Mouse (Mus musculus): ENCODE data around the gene Cyp1b1. TPM values are rescaled to one million over a fixed set of nuclear protein-coding genes. Genes with fewer than 3 reads are reported as not detected.

Cyp1b1 gene
- polyA plus RNA-seq, 1 experiment from 2014 or later = 5.2 TPM

DNA sequence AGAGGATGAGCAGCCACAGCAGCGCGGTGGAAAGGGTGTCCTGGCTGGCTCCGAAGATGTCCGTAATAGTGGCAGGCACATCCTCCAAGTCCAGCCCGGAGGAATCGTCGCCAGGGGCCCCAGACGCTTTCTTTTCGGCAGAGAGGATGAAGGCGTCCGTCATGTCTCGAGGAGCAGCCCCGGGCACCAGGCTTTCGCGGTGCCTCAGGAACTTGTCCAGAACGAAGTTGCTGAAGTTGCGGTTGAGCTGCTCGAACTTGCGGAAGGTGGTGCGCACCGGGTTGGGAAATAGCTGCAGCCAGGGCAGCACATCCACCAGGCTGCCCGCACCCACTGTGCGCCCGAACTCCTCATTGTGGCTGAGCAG is 1.6 kb downstream of the Cyp1b1 start:
- under 1% methylated on average over 24 of the region's 24 CpGs for WGBS
- H3K27me3 ChIP-seq = peaks cover 83% of the 10 kb centered on the region

DNA sequence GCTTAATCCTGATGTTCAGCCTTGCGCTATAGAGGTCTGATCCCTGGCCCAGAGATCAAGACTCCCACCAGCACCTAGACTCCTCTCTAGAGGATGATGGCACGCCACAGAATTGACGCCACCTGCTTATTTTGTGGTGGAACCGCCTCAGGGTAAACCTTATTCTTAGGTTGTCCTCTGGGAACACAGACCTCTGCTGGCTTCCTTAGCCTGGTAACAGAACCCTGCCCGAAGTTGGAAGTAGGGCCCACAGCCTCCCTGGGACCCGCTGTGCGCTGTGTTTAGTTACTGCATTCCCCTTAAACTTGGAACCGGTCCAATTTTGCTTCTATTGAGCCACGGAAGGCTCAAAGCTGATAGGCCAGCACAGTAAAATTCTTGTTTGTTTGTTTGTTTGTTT is 2.3 kb downstream of the Cyp1b1 start:
- Histone ChIP-seq H3K9ac (replicated peaks) (no peak overlapping the region), H3K27me3 (peaks cover 85% of the 10 kb centered on the region), H3K27ac (no peak overlapping the region), H3K4me3 (replicated peaks) (no peak overlapping the region), H3K4me2 (replicated peaks) (peak overlapping the region; percentile 85; the same call in 1 of the 2 replicates), H3K9me3 (no peaks in the 10 kb centered on the region), H3K36me3 (no peaks in the 10 kb centered on the region), H3K4me1 (replicated peaks) (peaks cover 33% of the 10 kb centered on the region)
- 3% methylated on average over 9 of the region's 9 CpGs for WGBS
- no peak for ATAC-seq

More for the DNA sequence above, 1.6 kb downstream of the Cyp1b1 start:
- peak overlapping the region; percentile 85 for H3K4me2 ChIP-seq (replicated peaks)
- H3K36me3 ChIP-seq = no peaks in the 10 kb centered on the region
- no peak for ATAC-seq
- H3K9me3 ChIP-seq = no peaks in the 10 kb centered on the region
- no peak overlapping the region for H3K27ac ChIP-seq
- peak overlapping the region; percentile 56 for H3K9ac ChIP-seq (replicated peaks)
- peak overlapping the region; percentile 47 for H3K4me3 ChIP-seq (replicated peaks)
- H3K4me1 ChIP-seq (replicated peaks) = peaks cover 33% of the 10 kb centered on the region

DNA sequence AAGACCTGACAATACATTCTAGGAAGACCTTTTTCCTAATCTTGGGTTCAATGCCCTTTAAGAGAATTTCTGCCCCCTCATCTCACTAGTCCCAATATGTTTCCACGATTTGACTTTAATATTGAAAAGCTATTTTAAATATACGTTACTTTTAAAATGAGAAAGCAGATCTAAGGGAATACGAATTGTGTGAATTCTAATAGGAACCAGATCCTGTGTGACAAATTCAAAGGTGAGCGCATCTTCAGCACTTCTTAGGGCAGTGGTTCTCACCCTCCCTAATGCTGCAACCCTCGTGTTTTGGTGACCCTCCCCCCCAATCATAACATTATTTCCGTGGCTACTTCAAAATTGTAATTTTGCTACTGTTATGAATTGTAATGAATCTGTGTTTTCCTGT is 2.9 kb downstream of the Cyp1b1 start:
- Histone ChIP-seq H3K9me3 (no peaks in the 10 kb centered on the region), H3K9ac (replicated peaks) (no peak overlapping the region), H3K4me1 (replicated peaks) (peaks cover 33% of the 10 kb centered on the region), H3K4me3 (replicated peaks) (no peak overlapping the region), H3K36me3 (no peaks in the 10 kb centered on the region), H3K27ac (no peak overlapping the region), H3K27me3 (peaks cover 85% of the 10 kb centered on the region), H3K4me2 (replicated peaks) (no peak overlapping the region)
- WGBS = 9% methylated on average over 6 of the region's 6 CpGs
- no peak for ATAC-seq

DNA sequence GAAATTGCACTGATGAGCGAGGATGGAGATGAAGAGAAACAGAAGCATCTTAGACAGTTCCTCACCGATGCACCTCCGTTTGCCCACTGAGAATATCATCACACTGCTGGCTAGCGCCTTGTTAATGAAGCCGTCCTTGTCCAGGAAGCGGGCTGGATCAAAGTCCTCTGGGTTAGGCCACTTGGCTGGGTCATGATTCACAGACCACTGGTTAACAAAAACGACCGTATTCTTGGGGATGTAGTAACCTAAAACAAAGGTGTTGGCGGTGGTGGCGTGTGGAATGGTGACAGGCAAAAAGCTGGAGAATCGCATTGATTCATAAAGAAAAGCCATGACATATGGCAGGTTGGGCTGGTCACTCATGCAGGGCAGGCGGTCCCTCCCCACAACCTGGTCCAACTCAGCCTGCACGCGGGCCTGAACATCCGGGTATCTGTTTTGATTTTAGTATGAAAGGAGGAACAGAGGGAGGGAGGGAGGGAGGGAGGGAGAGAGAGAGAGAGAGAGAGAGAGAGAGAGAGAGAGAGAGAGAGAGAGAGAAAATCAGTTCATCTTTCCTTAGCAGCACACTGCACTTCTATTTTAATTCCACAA is 4.5 kb downstream of the Cyp1b1 start:
- ATAC-seq = no peak
- Histone ChIP-seq H3K4me3 (replicated peaks) (no peak overlapping the region), H3K27ac (no peak overlapping the region), H3K27me3 (peaks cover 81% of the 10 kb centered on the region), H3K36me3 (no peaks in the 10 kb centered on the region), H3K4me1 (replicated peaks) (peaks cover 25% of the 10 kb centered on the region), H3K4me2 (replicated peaks) (0 out of 2 replicates have a peak overlapping the region, but pooled peaks have one; percentile 6), H3K9me3 (no peaks in the 10 kb centered on the region), H3K9ac (replicated peaks) (no peak overlapping the region)
- 5% methylated on average over 15 of the region's 15 CpGs for WGBS

DNA sequence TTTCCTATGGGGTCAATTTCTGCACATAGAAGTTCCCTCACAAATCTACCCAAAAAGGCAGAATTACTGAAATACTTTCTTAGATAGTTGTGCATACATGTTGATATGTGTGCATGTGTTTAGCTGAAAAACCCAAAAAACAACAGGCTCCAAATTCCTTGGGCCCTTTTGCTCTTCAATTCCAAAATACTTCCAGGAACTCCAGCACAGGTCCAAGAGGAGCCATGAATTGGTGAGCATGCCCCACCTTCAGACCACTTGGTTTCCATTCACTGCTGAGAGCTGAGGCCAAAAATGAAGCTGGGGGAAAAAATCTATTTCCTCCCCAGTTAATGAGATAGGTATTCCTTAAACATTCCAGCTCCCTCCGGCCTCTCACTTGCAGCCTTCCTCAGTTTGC is 5.1 kb downstream of the Cyp1b1 start:
- 35% methylated on average over 1 of the region's 1 CpGs for WGBS
- Histone ChIP-seq H3K4me2 (replicated peaks) (no peak overlapping the region), H3K27ac (no peak overlapping the region), H3K36me3 (no peaks in the 10 kb centered on the region), H3K4me1 (replicated peaks) (peaks cover 19% of the 10 kb centered on the region), H3K9ac (replicated peaks) (no peak overlapping the region), H3K4me3 (replicated peaks) (no peak overlapping the region), H3K9me3 (no peaks in the 10 kb centered on the region), H3K27me3 (peaks cover 77% of the 10 kb centered on the region)
- ATAC-seq = no peak

DNA sequence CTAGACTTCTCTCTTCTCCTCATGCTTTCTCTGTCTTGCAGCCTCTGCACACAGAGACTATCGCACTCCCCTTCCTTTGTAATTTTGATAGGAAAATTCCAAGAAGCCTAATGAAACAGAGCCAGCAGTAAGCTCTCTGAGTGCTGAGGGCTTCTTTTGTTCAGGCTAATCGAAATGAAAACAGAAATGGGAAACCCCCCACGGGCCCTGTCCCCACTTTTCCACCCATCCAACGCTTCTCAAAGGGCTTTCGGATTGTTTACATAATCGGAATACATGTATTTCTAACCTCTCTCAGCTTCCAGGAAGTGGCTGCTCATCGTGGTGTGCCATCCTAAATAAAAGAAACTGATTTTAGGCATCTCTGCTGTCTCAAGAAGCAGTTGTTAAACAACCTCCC is 6.7 kb downstream of the Cyp1b1 start:
- no peak for ATAC-seq
- Histone ChIP-seq H3K27ac (no peak overlapping the region), H3K4me2 (replicated peaks) (no peak overlapping the region), H3K4me3 (replicated peaks) (no peak overlapping the region), H3K36me3 (no peaks in the 10 kb centered on the region), H3K4me1 (replicated peaks) (peaks cover 3% of the 10 kb centered on the region), H3K27me3 (peaks cover 61% of the 10 kb centered on the region), H3K9ac (replicated peaks) (no peak overlapping the region), H3K9me3 (no peaks in the 10 kb centered on the region)
- WGBS = 2% methylated on average over 7 of the region's 7 CpGs

DNA sequence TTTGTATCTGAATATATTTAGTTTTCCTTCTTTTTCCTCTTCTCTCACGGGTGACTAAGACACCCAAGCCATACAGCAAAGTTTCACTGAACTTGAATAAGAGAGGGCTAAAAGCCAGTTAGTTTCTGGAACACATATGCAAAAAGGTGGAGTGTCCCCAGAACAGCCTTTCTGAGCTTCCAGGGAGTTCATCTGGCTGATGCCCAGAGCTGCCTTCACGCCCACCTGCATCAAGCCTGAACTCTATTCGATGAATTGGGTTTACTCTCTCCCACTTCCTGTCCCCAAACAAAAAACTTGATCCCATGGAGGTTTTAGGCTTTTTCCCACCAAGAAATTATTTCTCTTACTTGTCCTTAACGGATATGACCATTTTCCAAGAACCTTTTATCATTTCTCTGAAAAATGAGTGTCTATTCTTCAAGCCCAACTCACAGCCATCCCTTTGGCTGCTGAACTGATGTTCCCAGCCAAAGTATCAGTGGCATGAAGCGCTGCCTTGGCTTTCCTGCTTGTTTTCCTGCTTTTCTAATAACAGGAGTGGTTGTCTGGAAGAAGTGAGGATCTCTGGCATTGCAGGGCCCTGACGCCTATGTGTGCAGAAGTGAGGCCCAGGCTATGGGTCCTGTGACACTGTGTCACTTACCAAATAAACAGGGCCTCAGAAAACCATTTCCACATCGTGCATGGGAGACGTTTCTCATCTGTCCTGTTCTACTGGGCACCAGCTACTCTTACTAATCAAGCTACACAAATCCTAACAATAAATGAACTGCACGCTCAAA is 9.0 kb downstream of the Cyp1b1 start:
- Histone ChIP-seq H3K36me3 (no peaks in the 10 kb centered on the region), H3K9ac (replicated peaks) (no peak overlapping the region), H3K4me2 (replicated peaks) (no peak overlapping the region), H3K4me3 (replicated peaks) (no peak overlapping the region), H3K9me3 (no peaks in the 10 kb centered on the region), H3K27ac (no peak overlapping the region), H3K4me1 (replicated peaks) (no peaks in the 10 kb centered on the region), H3K27me3 (peaks cover 40% of the 10 kb centered on the region)
- ATAC-seq = no peak
- WGBS = 79% methylated on average over 9 of the region's 9 CpGs

DNA sequence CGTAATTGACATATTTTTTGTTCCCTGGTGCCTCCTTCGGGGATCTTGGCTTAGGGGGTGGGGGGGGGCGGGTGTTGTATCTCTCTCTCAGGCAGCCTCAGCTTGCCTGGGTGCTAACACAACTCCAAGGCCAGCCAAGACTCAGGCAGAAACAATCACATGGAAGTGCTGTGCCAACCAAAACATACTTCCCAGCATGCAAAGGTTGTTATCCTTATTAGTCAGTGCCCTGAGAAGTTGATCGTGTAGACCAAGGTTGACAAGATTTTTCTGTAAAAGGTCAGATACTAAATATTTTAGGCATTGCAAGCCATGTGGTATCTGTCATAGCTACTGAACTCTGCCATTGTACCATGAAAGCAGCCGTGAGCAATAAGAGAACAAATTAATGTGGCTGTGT is 14.0 kb downstream of the Cyp1b1 start:
- 91% methylated on average over 5 of the region's 5 CpGs for WGBS
- H3K4me3 ChIP-seq (replicated peaks) = no peak overlapping the region
- no peaks in the 10 kb centered on the region for H3K4me1 ChIP-seq (replicated peaks)
- no peaks in the 10 kb centered on the region for H3K36me3 ChIP-seq
- H3K4me2 ChIP-seq (replicated peaks) = no peak overlapping the region
- H3K27me3 ChIP-seq = peaks cover 7% of the 10 kb centered on the region; the same call in 1 of the 2 replicates
- H3K9me3 ChIP-seq = no peaks in the 10 kb centered on the region
- H3K9ac ChIP-seq (replicated peaks) = no peak overlapping the region
- H3K27ac ChIP-seq = no peak overlapping the region
- ATAC-seq = no peak

DNA sequence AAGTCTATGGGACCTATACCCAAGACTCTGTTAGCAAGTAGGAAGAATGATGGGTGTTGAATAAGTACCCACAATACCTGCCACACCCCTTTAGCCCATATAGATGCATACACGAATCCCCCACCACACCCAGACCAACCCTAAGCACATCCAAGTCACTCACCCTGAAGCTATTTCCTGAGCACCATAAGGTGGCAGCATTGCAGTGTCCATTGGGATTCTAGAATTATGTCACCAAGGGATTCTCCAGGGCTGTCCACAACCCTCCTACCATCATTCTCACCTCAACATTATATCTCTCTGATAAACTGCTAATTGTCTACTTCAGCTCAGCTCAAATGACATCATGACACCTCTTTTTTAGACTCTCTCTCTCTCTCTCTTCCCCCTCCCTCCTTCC is 15.7 kb downstream of the Cyp1b1 start:
- H3K9me3 ChIP-seq = no peaks in the 10 kb centered on the region
- H3K9ac ChIP-seq (replicated peaks) = no peak overlapping the region
- no peaks in the 10 kb centered on the region for H3K36me3 ChIP-seq
- H3K4me3 ChIP-seq (replicated peaks) = no peak overlapping the region
- no peak for ATAC-seq
- WGBS = 41% methylated on average over 1 of the region's 1 CpGs
- no peak overlapping the region for H3K4me2 ChIP-seq (replicated peaks)
- no peaks in the 10 kb centered on the region for H3K27me3 ChIP-seq
- no peak overlapping the region for H3K27ac ChIP-seq
- no peaks in the 10 kb centered on the region for H3K4me1 ChIP-seq (replicated peaks)

DNA sequence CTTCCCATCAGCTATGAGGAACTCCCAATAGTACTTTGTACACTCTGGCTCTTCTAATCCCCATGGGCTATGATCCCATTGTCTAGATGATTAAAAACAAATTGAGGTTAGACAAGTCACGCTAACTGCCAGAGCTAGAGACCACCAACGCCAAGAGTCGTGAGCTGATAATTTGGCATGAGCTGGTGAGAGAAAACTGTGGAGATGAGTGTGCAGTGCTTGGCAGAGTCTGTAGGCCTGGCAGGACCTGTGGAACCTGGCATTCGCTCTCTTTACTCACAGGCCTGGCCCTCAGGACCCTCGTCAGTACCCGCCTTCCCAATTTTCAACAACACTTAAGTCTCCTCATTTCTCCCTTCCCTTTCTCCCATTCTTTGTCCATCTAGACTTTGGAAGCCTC is 19.3 kb downstream of the Cyp1b1 start:
- no peak for ATAC-seq
- 89% methylated on average over 6 of the region's 6 CpGs for WGBS
- Histone ChIP-seq H3K9ac (replicated peaks) (no peak overlapping the region), H3K4me1 (replicated peaks) (no peaks in the 10 kb centered on the region), H3K27me3 (no peaks in the 10 kb centered on the region), H3K4me3 (replicated peaks) (no peak overlapping the region), H3K27ac (no peak overlapping the region), H3K4me2 (replicated peaks) (no peak overlapping the region), H3K36me3 (no peaks in the 10 kb centered on the region), H3K9me3 (no peaks in the 10 kb centered on the region)

DNA sequence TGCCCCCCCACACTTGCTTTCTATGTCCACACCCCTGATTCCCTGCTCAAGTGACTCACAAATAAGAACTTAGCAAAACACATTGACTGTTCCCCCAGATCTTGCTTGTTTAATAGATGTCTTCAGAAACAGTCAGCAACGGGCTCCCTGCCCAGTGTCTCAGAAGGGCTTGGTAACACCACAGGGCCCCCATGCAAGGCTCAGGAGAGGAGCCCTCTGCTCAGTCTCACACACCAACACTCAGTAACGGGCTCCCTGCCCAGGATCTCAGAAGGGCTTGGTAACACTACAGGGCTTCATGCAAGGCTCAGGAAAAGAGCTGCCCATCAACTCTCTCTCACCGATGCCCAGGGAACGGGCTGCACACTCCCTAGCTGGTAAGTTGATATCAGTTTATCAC is 19.8 kb downstream of the Cyp1b1 start:
- 87% methylated on average over 4 of the region's 4 CpGs for WGBS

DNA sequence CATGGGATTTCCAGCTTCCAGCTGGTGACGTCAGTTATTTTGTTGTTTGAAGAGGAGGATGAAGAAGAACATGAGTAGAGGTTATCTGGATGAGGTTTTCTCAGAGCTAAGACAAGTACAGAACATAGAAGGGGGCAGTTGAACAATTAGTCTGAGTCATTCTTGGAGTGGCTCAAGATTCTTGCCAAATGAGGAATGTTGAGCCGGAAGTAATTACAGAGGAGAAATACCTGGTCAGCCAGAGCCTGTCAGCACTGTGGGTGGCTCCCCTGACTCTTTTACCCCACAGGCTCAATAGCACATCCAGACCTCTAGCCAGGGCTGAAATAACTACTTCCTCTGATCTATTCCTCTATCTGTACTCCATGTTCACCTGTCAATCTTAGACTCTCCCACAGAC is 44.0 kb downstream of the Cyp1b1 start:
- H3K27me3 ChIP-seq = no peaks in the 10 kb centered on the region
- no peaks in the 10 kb centered on the region for H3K4me1 ChIP-seq (replicated peaks)
- H3K36me3 ChIP-seq = no peaks in the 10 kb centered on the region
- H3K27ac ChIP-seq = no peak overlapping the region
- no peak overlapping the region for H3K9ac ChIP-seq (replicated peaks)
- no peaks in the 10 kb centered on the region for H3K9me3 ChIP-seq
- no peak for ATAC-seq
- no peak overlapping the region for H3K4me3 ChIP-seq (replicated peaks)
- 91% methylated on average over 2 of the region's 2 CpGs for WGBS
- no peak overlapping the region for H3K4me2 ChIP-seq (replicated peaks)

More for the DNA sequence above, 19.8 kb downstream of the Cyp1b1 start:
- no peak for ATAC-seq
- no peak overlapping the region for H3K4me3 ChIP-seq (replicated peaks)
- H3K27me3 ChIP-seq = no peaks in the 10 kb centered on the region
- H3K4me1 ChIP-seq (replicated peaks) = no peaks in the 10 kb centered on the region
- H3K9ac ChIP-seq (replicated peaks) = no peak overlapping the region
- no peaks in the 10 kb centered on the region for H3K9me3 ChIP-seq
- H3K4me2 ChIP-seq (replicated peaks) = no peak overlapping the region
- H3K27ac ChIP-seq = no peak overlapping the region
- H3K36me3 ChIP-seq = no peaks in the 10 kb centered on the region

DNA sequence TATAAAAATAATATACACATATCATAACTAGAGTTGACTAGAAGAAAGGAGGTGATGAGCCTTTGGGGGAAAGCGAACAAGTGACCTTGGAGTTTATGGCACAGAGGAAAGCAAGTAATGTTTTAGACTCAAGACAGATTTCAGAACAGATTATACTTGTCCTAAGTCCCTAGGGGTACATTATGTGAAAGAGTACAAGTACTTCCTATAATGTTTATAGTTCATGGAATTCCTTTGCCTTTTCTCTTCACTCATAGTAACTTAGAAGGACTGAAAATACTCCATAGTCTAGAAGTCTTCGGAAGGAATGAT is 50.8 kb downstream of the Cyp1b1 start:
- Histone ChIP-seq H3K27ac (no peak overlapping the region), H3K4me2 (replicated peaks) (no peak overlapping the region), H3K4me1 (replicated peaks) (no peaks in the 10 kb centered on the region), H3K36me3 (no peaks in the 10 kb centered on the region), H3K9me3 (no peaks in the 10 kb centered on the region), H3K27me3 (no peaks in the 10 kb centered on the region), H3K4me3 (replicated peaks) (no peak overlapping the region), H3K9ac (replicated peaks) (no peak overlapping the region)
- no peak for ATAC-seq
- WGBS = 94% methylated on average over 2 of the region's 2 CpGs

Measured in midbrain, embryonic 13.5 days (tissue).